Mouse (Mus musculus) heart, adult 18-20 months (tissue): Measurements from ENCODE around the gene H2-Oa. TPM values are rescaled to one million over a fixed set of nuclear protein-coding genes. Genes with fewer than 3 reads are reported as not detected.

ENCODE experiments used
- DNase-seq, 2 experiments: peaks; one replicate each; pipeline ENCODE4 v3.0.0; 2021 to 2022; ENCODE audit warnings: mixed read lengths in 1 of 2
- total RNA-seq, 2 experiments: library from RNA; stranded (reverse); gene quantifications; 2 replicates each; pipeline ENCODE4 v1.2.3; 2021

Gene H2-Oa
- total RNA-seq, 2 experiments from 2014 or later, result 1.6 TPM; not detected in 1

DNA sequence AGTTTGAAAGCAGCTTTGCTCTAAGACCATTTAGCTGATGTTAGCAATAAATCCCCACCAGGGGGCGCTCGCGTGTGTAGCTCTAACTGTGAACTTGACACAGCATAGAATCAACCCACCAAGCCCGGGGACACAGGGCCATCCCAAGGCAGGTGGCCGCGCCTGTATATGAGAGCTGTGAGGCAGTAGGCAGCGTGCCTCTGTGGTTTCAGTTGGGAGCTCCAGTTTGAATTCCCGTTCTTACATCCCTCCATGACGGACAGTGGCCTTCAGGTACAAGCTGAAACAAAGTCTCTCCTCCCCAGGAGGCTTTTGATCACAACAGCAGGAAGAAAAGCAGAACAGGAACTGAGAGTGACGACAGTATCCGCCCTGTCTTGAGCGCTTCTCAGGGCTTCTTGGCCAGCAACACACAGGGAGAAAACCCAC, 9.5 kb downstream of the H2-Oa start:
- peak; percentile 91 to 99 for DNase-seq

DNA sequence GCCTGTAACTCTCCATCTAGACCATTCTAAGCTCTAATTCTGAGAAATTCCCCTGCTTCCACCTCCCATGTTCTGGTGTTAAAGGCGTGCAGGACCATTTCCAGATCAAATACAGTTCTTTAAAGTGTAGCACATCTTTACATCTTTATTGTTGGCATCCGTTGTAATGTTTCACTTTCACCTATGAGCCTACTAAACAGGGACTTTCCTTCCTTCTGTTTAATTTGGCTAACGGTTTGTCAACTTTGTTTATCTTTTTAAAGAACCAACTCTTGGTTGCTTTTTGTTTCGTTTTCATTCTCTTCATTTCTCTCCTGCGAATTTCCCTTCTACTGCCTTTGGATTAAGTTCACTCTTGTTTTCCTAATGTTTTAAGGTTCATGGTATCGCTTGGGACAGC, 10.7 kb downstream of the H2-Oa start:
- DNase-seq, result no peak

DNA sequence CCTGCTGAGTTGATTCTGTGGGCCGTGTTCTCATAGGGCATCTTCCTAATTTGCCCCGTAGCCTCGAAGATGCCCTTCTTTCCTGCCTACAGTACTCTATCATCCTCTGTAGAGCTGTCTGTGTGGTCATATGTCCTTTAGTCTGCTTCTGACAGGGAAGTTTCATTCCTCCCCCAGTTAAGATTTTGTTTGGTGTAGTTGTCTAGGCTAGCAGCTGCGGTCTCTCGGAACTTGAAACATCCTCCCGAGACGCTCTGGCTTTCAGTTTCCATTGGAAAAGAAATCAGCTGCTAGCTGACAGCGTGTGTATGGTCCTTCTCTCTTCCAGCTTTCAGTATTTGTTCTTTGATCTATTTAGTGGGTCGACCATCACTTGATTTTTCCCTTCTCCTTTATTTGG, 12.7 kb downstream of the H2-Oa start:
- DNase-seq, result no peak

DNA sequence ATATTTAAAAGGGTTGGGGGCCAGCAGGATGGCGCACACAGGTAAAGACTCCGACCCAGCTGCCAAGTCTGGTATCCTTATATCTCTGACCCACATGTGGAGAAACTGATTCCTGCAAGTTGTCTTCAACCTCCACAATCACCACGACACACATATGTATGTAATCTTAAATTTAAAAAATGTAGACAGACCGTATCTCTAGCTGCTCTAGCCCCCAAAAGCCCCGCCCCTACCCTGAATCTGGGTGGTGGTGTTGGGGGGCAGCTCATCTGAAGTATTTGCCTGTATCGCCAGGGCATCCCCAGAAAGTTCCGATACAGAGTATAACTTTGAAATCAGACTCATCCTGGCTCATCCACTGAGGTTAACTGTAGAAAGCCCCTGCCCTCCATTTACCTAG, 14.4 kb downstream of the H2-Oa start:
- no peak for DNase-seq

DNA sequence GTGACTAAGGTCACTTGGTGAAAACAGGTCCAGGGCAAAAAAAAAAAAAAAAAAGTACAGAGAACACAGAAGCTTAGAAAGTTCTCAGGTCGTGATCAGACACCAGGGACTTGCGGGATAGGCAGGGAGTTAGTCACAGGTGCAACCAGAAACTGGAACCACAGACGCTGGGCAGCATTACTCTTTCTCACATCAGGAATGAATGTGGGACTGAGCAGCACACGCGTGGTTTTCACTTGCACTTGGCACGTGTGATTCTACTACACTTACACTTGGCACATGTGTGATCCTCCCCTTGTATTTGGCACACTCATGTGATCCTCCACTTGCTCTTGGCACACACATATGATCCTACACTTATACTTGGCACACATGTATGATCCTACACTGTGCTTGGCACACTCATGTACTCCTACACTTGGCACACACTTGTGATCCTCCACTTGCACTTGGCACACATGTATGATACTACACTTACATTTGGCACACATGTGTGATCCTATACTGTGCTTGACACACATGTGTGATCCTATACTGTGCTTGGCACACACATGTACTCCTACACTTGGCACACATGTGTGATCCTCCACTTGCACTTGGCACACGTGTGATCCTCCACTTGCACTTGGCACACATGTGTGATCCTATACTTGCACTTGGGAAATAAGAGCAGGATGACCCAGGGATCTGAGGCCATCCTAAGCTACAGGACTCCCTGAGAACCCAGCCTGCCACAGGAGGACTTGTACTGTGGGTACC, 15.1 kb downstream of the H2-Oa start:
- DNase-seq, result no peak

DNA sequence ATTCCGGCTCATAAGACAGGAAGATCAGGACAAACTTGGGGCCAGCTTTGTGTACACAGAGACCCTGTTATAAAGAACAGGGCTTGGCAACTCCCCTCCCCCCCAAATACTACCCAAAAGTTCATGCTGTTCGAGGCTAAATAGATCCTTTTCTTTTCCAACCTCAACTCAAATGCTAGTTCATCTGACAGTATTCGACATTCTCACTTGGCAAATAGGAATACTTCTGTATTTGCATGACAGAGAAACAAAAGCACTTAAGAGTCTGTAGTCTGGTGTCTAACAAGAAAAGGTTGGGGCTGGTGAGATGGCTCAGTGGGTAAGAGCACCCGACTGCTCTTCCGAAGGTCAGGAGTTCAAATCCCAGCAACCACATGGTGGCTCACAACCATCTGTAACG, 16.3 kb downstream of the H2-Oa start:
- no peak for DNase-seq

DNA sequence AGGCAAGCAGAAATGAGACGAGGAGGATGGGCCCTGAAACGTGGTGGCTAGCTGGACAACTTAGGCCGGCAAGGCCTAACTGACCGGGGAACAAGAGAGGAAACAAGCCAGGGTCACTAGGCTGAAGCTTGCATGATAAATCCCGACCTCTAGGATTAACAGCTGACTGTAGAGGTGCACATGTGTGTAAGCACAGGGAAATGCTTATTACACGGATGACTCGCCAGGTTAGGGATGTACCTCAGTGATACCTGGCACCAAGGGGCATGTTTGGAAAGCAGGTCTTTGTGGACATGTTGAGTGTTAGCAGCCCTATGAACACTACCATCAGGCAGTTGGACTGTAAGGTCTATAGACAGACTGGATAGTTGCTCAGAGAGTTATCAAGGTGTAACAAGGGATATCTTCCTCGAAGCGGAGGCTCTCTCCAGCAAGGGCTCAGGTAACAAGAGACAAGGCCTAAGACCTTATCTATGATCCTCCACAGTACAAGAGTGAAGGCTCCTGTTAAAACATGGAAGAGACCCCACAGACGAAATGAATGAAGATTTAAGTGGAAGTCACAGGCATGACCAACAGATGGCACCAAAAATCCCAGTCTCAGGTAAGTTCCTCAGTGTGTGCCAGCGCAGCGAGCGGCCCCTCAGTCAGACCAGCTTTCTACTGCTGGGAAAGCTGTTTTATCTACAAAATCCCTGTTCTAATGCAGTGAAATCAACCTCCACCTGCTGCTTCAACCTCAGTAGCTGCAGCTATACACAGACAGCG, 17.1 kb downstream of the H2-Oa start:
- no peak for DNase-seq

DNA sequence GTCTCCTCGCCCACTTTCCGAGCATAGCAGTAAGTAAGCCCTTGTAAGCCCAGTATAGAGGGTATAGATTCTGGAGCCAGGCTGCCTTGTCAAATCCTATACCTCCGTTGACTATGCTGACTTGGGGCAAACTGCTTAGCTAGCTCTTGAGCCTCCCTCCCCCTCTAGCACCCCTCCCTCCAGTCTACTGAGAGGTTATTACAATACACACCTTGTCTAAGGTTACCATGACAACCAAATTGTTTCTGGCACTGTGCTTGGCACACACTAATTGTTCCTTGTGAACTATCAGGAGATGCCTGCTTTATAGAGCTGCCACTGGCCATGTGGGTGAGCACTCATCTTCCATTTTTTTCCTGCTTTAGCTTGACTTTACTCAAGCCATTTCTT, 17.7 kb downstream of the H2-Oa start:
- no peak for DNase-seq

DNA sequence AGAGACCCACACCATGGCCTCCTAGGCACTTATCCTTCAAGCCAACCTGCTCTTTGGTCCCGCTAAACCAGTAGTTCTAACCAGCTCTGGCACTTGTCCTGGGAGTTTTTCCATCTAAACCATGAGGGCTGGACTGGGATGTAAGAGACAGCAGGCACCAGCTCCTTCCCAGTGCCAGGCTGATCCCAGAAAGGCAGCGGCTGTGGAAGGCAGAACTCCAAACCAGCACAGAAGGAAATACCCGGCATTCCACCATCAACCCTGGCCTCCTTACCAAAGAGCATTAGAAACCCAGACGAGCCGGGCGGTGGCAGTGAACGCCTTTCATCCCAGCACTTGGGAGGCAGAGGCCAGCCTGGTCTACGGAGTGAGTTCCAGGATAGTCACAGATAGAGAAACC, 18.2 kb downstream of the H2-Oa start:
- no peak for DNase-seq

DNA sequence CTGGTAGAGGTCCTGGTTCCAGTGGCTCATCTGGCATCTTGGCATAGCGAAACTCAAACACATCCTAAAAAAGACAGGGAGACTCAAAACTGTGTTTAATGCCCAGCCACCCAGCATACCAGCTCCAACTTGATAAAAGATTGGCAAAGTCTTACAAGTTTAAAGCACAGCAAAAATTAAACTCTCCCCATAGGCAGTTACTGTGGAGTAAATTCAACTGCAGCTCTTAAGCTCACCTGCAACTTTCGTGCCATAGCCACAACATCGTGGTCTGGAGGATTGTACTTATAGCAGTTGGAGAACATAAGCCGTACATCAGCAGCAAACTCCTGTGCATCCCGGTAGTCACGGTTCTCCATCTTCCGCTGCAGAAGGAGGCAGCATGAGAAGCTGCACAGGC, 22.0 kb downstream of the H2-Oa start:
- DNase-seq, result no peak

DNA sequence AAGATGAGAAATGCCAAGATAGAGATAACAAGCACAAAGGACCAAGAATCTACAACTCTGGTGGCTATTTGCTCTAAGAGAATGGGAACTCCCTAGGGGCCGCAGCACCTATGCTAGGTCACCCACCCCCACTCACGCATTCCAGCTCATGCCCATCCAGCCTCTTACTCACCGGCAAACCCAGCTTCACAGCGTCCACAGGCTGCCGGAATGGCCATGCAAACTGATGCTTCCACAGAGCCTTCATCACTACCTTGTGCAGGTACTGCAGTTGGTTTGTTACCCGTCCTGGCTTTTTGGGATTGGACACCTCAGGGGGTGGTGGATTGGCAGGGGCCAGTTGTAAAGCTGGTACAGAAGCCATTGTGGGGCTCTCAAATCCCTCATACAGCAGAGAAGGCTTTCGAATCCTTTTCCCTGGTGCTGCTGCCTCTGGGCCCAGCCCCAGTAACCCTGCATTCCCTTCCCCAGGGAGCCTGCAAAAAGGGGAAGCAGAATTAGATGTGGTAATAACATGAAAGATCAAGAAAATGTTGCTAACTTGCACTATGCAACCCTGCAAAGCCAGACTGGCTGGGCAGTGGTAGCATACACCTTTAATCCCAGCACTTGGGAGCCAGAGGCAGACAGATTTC, 24.7 kb downstream of the H2-Oa start:
- peak; percentile 47 to 57 for DNase-seq

DNA sequence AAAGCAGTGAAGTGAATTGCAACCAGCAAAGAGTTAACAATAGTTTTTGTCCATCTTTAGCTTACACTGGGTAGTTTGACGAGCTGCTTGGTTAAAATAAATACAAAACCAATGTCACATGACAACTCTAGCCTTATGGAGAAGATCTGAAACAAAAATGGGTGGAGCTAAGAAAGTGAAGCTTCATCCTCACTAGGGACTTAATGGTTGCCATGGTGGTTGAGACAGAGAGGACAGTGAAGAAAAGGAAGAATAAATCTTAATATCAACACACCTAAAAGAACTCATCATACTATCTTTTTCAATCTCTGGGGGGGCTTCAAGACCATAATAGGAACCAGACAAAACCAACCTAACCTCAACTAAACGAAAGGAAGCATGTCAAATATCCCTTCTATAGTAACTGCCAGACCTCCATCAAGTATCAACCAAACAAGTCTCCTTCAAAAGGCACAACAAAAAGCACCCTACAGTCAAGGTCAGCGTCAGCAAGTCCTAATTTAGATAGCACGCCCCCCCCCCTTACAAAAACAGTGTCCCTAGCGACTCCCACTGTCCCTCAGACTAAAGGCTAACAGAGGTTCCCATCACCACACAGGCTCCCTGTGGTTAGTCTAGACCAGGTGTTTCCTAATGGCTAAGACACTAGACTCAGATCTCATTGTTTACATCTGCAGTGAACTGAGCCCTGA, 25.4 kb downstream of the H2-Oa start:
- DNase-seq, result no peak

DNA sequence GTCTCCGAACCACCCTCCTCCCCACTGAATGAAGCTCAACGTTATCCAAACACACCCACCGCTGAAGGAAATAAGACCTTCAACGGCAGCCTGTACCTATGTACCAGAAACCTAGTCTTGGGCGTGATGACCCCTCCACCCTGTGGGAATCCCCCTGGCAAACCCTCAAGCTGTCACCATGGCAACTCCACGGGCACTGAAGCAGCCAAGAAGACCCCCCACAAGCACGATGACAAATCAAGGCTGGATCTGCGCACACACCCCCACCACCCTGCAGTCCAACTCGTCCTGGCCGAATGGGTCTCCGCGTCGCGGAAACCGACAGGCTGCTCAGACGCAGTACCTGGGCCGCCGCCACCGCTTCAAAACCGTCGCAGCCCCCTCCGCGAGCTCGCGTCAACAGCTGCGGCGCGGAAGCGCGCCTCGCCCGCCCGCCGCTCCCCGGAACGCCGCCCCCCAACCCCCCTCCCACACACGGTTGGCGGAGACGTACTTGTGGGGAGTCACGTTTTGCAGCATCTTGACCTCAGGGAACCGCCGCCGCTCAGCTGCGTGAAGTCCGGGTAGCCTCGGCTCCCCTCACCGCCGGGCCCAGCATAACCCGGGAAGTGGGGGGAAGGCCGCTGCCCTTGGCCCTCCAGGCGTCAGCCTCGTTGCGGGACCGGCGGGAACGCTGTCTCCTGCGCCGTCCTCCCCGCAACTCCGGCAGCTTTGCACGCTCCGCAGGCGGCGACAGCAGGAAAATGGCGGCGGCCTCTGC, 26.2 kb downstream of the H2-Oa start:
- DNase-seq, result peak in 1 of 2 experiments; percentile 68

DNA sequence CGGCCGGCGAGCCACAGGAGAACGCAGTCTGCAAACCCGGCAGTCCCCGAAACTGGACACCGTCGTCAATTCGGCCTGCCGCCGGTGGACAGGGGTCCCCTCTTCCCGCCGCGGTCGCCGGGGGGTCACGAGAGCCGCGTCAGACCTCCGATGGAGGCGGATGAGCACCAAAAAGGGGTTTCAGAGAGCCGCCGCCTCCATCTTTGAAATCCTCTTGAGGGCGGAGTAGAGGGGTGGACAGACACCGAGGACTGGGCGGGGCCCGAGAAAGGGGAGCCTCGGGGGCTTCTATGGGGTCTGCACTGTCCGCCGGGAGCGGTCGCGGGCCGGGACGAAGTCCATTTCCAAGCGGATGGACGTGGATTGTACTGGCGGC, 26.7 kb downstream of the H2-Oa start:
- no peak for DNase-seq

DNA sequence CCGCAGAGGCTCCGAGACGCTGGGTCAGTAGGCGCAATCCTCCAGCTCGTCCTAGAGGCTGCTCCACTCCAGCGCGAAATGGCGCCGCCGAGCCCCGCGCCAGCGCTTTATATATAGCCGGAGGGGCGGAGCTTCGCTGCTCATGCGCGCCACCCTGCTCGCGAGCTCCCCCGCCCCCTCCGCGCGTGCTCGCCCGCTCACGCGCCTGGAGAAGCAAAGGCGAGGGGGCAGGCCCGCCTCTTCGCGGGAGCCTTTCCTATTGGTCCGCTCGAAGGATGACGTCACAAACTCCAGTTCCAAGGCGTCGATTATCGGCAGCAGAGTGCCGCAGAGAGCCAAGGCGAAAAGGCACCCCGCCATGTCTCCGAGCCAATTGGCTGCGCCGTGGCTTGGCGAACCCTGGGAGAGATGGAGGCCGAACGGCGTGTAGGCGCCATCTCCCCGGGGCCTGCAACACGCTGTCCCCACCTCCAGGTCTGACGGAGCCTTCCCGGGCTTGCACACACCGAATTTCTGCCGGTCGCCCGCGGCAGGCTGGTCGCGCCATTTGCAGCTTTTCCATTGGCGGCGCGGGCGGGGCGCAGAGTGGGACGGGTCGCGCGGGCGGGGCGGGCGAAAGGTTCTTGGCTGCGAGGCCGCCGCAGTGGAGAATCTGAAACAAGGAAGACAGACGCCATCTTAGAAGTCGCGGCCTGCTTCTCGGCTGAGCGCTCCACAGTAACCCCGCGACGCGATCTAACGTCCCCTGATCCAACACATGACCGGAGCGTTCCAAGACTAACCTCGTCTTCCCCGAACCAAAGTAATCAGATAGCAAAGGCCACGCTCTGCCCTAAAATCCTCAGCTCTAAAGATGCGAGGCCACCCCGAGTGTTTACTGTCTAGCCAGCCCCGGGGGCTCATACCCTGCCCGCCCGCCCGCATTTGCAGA, 27.4 kb downstream of the H2-Oa start, which contains the start of gene H2-DMa:
Gene H2-DMa (plus strand): TSS at position 293 of the 931 bp plus-strand sequence.
- peak; percentile 99 to 100 for DNase-seq

DNA sequence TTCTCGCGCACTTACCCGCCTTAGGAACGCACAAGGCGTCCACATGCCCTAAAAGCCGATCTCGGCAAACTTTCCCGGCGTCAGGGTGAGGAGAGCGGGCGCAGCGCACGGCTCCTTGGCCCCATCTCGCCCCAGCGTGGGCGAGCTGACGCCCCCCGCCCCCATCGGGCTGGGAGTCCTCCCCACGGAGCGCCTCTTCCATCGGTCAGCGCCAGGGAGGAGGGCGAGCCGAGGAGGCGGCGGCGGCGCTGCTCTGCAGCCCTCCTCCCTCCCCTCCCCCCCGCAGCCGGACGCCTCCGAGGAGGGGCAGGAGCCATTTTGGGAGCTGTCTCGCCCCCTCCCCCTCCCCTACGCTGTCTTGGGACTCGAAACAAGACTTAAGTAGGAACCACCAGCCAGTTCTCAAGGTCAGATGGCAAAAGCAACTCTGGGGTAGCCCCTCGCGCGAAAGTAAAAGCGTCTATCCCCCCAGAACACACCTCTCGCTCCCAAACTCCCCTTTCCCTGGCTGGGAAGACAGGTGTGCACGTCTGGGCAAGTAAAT, 28.1 kb downstream of the H2-Oa start:
- peak; percentile 91 to 93 for DNase-seq

DNA sequence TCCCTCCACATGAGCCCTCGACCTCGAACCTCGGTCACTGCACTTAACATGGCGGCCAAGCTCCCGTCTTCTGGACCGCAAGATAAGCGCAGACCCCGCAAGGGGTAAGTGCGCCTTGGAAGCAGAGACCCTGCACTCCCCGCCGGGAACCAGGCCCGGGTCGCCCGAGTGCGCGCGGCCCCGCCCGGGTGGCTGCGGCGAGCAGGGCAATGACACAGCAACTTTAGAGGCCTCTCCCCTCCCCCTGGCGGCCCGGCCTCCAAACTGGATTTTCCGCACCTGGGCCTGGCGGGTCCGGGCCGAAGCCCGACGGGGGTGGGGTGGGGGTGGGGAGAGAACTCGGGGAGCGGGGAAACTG, 28.7 kb downstream of the H2-Oa start:
- peak; percentile 91 for DNase-seq

DNA sequence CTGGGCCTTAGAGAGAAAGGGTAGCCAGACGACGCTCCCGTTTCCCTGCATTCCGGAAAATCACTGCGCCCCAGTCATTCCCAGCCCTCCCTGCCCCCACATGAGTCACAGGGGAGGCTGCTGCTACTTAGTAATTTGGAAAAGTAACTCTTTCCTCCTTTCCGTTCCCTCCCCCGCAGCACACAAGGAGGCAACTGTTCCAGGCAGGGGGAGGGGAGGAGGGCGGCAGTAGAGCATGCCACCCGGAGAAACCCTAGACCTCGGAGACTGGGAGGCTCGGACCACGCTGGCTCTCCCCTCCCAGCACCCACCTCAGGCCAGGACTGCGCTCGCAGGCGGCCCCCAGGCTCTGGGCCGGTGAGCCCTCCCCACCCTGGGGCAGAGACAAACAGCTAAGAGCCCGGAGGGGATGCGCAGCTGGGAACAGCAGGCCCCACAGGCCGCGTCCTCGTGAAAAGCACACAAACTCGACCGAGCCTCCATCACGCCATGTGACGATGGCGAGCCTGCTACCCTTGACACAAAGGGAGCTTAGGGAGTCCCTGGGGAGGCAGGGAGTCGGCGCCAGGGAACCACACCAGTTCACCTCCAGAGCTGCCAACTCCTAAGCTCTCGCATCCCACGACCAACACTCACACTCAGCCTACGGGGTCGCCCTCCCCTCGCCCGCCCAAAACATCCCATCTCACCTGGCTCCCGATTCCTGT, 29.2 kb downstream of the H2-Oa start:
- peak; percentile 92 to 94 for DNase-seq

DNA sequence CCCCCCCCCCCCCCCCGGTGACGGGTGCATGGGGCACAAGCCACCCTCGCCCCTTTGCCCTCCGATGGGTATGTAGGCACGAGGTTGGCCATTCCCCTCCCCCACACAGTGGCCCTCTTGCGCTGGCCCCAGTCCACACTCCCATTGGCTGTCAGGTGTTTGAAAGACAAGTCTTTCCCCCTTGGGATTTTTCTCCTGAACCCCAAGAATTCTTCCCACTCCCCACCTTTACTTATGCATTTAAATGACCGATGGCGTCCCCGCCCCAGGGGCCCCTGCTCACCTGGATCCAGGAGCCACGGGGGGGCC, 29.7 kb downstream of the H2-Oa start:
- peak in 1 of 2 experiments; percentile 82 for DNase-seq
